ENCODE assay signal across 10 mouse cellular contexts in genomic region chr12:79986241-79986976, GRCm38 (mm10).
DNase-seq lines count a peak whose midpoint lies in the region; ATAC-seq and TF ChIP-seq lines count a peak whose summit lies in the region.
"Had no signal": no experiment of that assay in that cellular context is flagged by ENCODE, and none has a peak within 500 bp of the region (broad histone marks: within the 10 kb centered on the region; RNA-seq: fewer than 3 reads in every experiment).

No protein-coding gene starts in this region.

- no peaks in the 10 kb centered on the region for H3K9me3 ChIP-seq in forebrain, embryonic 14.5 days (replicated peaks; ENCODE audit: control insufficient read depth, low read length)
- no peaks in the 10 kb centered on the region for H3K9me3 ChIP-seq in forebrain, embryonic 11.5 days (ENCODE audit: control insufficient read depth, low read length)
- no peaks in the 10 kb centered on the region for H3K9me3 ChIP-seq in midbrain, embryonic 10.5 days (replicated peaks)
- H3K9me3 ChIP-seq in midbrain, embryonic 11.5 days (ENCODE audit: control insufficient read depth, low read length) = no peaks in the 10 kb centered on the region
- no peaks in the 10 kb centered on the region for H3K9me3 ChIP-seq in limb, embryonic 15.5 days
- no peaks in the 10 kb centered on the region for H3K9me3 ChIP-seq in stomach, postnatal 0 days (ENCODE audit: control insufficient read depth, low read length)

- TF ChIP-seq EP300 in stomach, postnatal 0 days (optimal IDR thresholded peaks at IDR 0.05) = peak; percentile 82

- 53% methylated on average over 9 of the region's 9 CpGs for WGBS in forebrain, embryonic 14.5 days
- WGBS in forebrain, embryonic 11.5 days = 58% methylated on average over 9 of the region's 9 CpGs
- WGBS in midbrain, embryonic 10.5 days = 62% methylated on average over 9 of the region's 9 CpGs
- 57% methylated on average over 9 of the region's 9 CpGs for WGBS in midbrain, embryonic 11.5 days
- WGBS in limb, embryonic 15.5 days = 15% methylated on average over 9 of the region's 9 CpGs
- 8% methylated on average over 9 of the region's 9 CpGs for WGBS in stomach, postnatal 0 days

- H3K4me1 ChIP-seq in forebrain, embryonic 14.5 days (ENCODE audit: control insufficient read depth, insufficient read depth, low read length) = peaks cover 24% of the 10 kb centered on the region
- H3K4me1 ChIP-seq in forebrain, embryonic 11.5 days (replicated peaks; ENCODE audit: control insufficient read depth, insufficient read depth, low read length) = no peaks in the 10 kb centered on the region; the same call in 1 of the 2 replicates
- H3K4me1 ChIP-seq in midbrain, embryonic 10.5 days = peaks cover 57% of the 10 kb centered on the region
- peaks cover 10% of the 10 kb centered on the region; the same call in 1 of the 2 replicates for H3K4me1 ChIP-seq in midbrain, embryonic 11.5 days (ENCODE audit: control insufficient read depth, insufficient read depth, low read length)
- H3K4me1 ChIP-seq in limb, embryonic 15.5 days = peaks cover 67% of the 10 kb centered on the region
- H3K4me1 ChIP-seq in stomach, postnatal 0 days (replicated peaks; ENCODE audit: control insufficient read depth, insufficient read depth) = peaks cover 20% of the 10 kb centered on the region

- no peak for TF ChIP-seq CTCF in stomach, postnatal 0 days (IDR thresholded peaks at IDR 0.05; ENCODE audit: low read depth)

- no peak overlapping the region for H3K4me3 ChIP-seq in forebrain, embryonic 14.5 days (ENCODE audit: low read depth, low read length)
- no peak overlapping the region for H3K4me3 ChIP-seq in forebrain, embryonic 11.5 days (ENCODE audit: low read depth, low read length)
- no peak overlapping the region for H3K4me3 ChIP-seq in midbrain, embryonic 10.5 days
- H3K4me3 ChIP-seq in midbrain, embryonic 11.5 days (ENCODE audit: low read depth, low read length) = no peak overlapping the region
- H3K4me3 ChIP-seq in limb, embryonic 15.5 days = no peak overlapping the region
- no peak overlapping the region for H3K4me3 ChIP-seq in stomach, postnatal 0 days (ENCODE audit: low read depth, low read length)

- no peak for DNase-seq in forebrain, embryonic 14.5 days (ENCODE audit: low spot score)
- no peak for DNase-seq in forebrain, embryonic 11.5 days (ENCODE audit: low spot score)
- no peak for DNase-seq in midbrain, embryonic 10.5 days (ENCODE audit: low spot score)
- DNase-seq in midbrain, embryonic 11.5 days (ENCODE audit: low spot score, missing footprints) = no peak
- DNase-seq in stomach, postnatal 0 days (ENCODE audit: low spot score) = peak; percentile 44
- DNase-seq in urinary bladder, adult 2 months (ENCODE audit: low spot score) = no peak
- DNase-seq in thymus, postnatal 14 days = no peak
- DNase-seq: B cell, adult 2 months; cerebellum, adult 9-10 months had no signal

- ATAC-seq in forebrain, embryonic 14.5 days = no peak
- no peak for ATAC-seq in forebrain, embryonic 11.5 days (replicated peaks; ENCODE audit: low FRiP score)
- no peak for ATAC-seq in midbrain, embryonic 11.5 days (ENCODE audit: low FRiP score)
- 0 out of 2 replicates have a peak, but pooled peaks have one; percentile 31 for ATAC-seq in limb, embryonic 15.5 days (ENCODE audit: insufficient number of reproducible peaks, low FRiP score, low TSS enrichment, low read depth)
- ATAC-seq in stomach, postnatal 0 days (ENCODE audit: low FRiP score, low TSS enrichment) = peak; percentile 69; the same call in 1 of the 2 replicates

- no peak overlapping the region; the same call in 1 of the 2 replicates for H3K9ac ChIP-seq in forebrain, embryonic 14.5 days (ENCODE audit: low read length)
- no peak overlapping the region for H3K9ac ChIP-seq in forebrain, embryonic 11.5 days (ENCODE audit: low read length)
- H3K9ac ChIP-seq in midbrain, embryonic 11.5 days (ENCODE audit: low read length) = no peak overlapping the region
- H3K9ac ChIP-seq in limb, embryonic 15.5 days = no peak overlapping the region
- no peak overlapping the region for H3K9ac ChIP-seq in stomach, postnatal 0 days (ENCODE audit: low read length)

- H3K27ac ChIP-seq in forebrain, embryonic 14.5 days (ENCODE audit: low read depth, low read length) = peak overlapping the region; percentile 57; the same call in 1 of the 2 replicates
- H3K27ac ChIP-seq in forebrain, embryonic 11.5 days (ENCODE audit: low read depth, low read length) = no peak overlapping the region
- H3K27ac ChIP-seq in midbrain, embryonic 10.5 days (replicated peaks) = peak overlapping the region; percentile 70
- no peak overlapping the region for H3K27ac ChIP-seq in midbrain, embryonic 11.5 days (ENCODE audit: low read depth, low read length)
- H3K27ac ChIP-seq in limb, embryonic 15.5 days = peak overlapping the region; percentile 92
- H3K27ac ChIP-seq in stomach, postnatal 0 days (replicated peaks) = peak overlapping the region; percentile 91

- no peaks in the 10 kb centered on the region for H3K36me3 ChIP-seq in forebrain, embryonic 14.5 days (ENCODE audit: control insufficient read depth, insufficient read depth, low read length)
- no peaks in the 10 kb centered on the region for H3K36me3 ChIP-seq in forebrain, embryonic 11.5 days (ENCODE audit: control insufficient read depth, insufficient read depth, low read length)
- no peaks in the 10 kb centered on the region for H3K36me3 ChIP-seq in midbrain, embryonic 10.5 days
- H3K36me3 ChIP-seq in midbrain, embryonic 11.5 days (ENCODE audit: control insufficient read depth, insufficient read depth, low read length) = no peaks in the 10 kb centered on the region
- H3K36me3 ChIP-seq in limb, embryonic 15.5 days = no peaks in the 10 kb centered on the region
- no peaks in the 10 kb centered on the region for H3K36me3 ChIP-seq in stomach, postnatal 0 days (ENCODE audit: control insufficient read depth, insufficient read depth, low read length)

- H3K4me2 ChIP-seq in forebrain, embryonic 14.5 days (ENCODE audit: low read length) = no peak overlapping the region
- H3K4me2 ChIP-seq in forebrain, embryonic 11.5 days (ENCODE audit: low read depth, low read length, severe bottlenecking) = no peak overlapping the region
- no peak overlapping the region for H3K4me2 ChIP-seq in midbrain, embryonic 11.5 days
- H3K4me2 ChIP-seq in limb, embryonic 15.5 days = peak overlapping the region; percentile 25; the same call in 1 of the 2 replicates
- H3K4me2 ChIP-seq in stomach, postnatal 0 days (replicated peaks; ENCODE audit: low read depth) = 0 out of 2 replicates have a peak overlapping the region, but pooled peaks have one; percentile 14

- H3K27me3 ChIP-seq in forebrain, embryonic 14.5 days (replicated peaks; ENCODE audit: control insufficient read depth, insufficient read depth, low read length) = no peaks in the 10 kb centered on the region
- no peaks in the 10 kb centered on the region for H3K27me3 ChIP-seq in forebrain, embryonic 11.5 days (ENCODE audit: control insufficient read depth, insufficient read depth, low read length)
- no peaks in the 10 kb centered on the region for H3K27me3 ChIP-seq in midbrain, embryonic 10.5 days (ENCODE audit: low read depth, poor library complexity, severe bottlenecking)
- H3K27me3 ChIP-seq in midbrain, embryonic 11.5 days (ENCODE audit: control insufficient read depth, insufficient read depth, low read length) = no peaks in the 10 kb centered on the region
- H3K27me3 ChIP-seq in limb, embryonic 15.5 days = no peaks in the 10 kb centered on the region
- H3K27me3 ChIP-seq in stomach, postnatal 0 days (ENCODE audit: control insufficient read depth, insufficient read depth, low read length) = no peaks in the 10 kb centered on the region

Comparison
In these comparisons a context has a peak if more than half of its experiments do, and no peak if none do; other contexts are left out.
1. H3K27ac ChIP-seq: peak in forebrain, embryonic 14.5 days (single experiment), midbrain, embryonic 10.5 days (single experiment), limb, embryonic 15.5 days (single experiment) and stomach, postnatal 0 days (single experiment); none in forebrain, embryonic 11.5 days (single experiment) and midbrain, embryonic 11.5 days (single experiment).
2. ATAC-seq: peak in limb, embryonic 15.5 days (single experiment) and stomach, postnatal 0 days (single experiment); none in forebrain, embryonic 14.5 days (single experiment), forebrain, embryonic 11.5 days (single experiment) and midbrain, embryonic 11.5 days (single experiment).
3. H3K4me2 ChIP-seq: peak in limb, embryonic 15.5 days (single experiment) and stomach, postnatal 0 days (single experiment); none in forebrain, embryonic 14.5 days (single experiment), forebrain, embryonic 11.5 days (single experiment) and midbrain, embryonic 11.5 days (single experiment).